Mouse (Mus musculus) limb, embryonic 11.5 days (tissue): Measurements from ENCODE around the gene Lgals3bp. TPM values are rescaled to one million over a fixed set of nuclear protein-coding genes. Genes with fewer than 3 reads are reported as not detected.

Source experiments
- ATAC-seq: fragments of 200-750 bp; cut with Nextera tagmentation; 2 replicates; pipeline ENCODE4 v1.8.0; 2017; ENCODE audit warnings: low read depth; ENCODE audit not compliant: insufficient number of reproducible peaks, low FRiP score, low TSS enrichment
- DNase-seq: peaks from one replicate; pipeline ENCODE4 v3.0.0-alpha.2; 2015; ENCODE audit warnings: low spot score
- H3K27ac ChIP-seq: fragments of 300-500 bp; sonication (generic); replicated peaks from 2 replicates; pipeline ENCODE4 v1.5.1; 2014; ENCODE audit warnings: low read depth, mild to moderate bottlenecking, low read length
- H3K27me3 ChIP-seq: fragments of 300-500 bp; sonication (generic); 2 replicates; pipeline ENCODE4 v1.6.1; 2014; ENCODE audit warnings: mild to moderate bottlenecking, low read length, mixed read lengths; ENCODE audit not compliant: control insufficient read depth, insufficient read depth
- H3K36me3 ChIP-seq: fragments of 300-500 bp; sonication (generic); 2 replicates; pipeline ENCODE4 v1.6.1; 2014; ENCODE audit warnings: mild to moderate bottlenecking, low read length, moderate library complexity, mixed read lengths; ENCODE audit not compliant: control insufficient read depth, insufficient read depth
- H3K4me1 ChIP-seq: fragments of 300-500 bp; sonication (generic); 2 replicates; pipeline ENCODE4 v1.6.1; 2014; ENCODE audit warnings: low read length, mixed read lengths; ENCODE audit not compliant: control insufficient read depth, insufficient read depth
- H3K4me2 ChIP-seq: fragments of 300-500 bp; sonication (generic); 2 replicates; pipeline ENCODE4 v1.6.1; 2014; ENCODE audit warnings: low read depth, mild to moderate bottlenecking, moderate library complexity; ENCODE audit not compliant: severe bottlenecking
- H3K4me3 ChIP-seq: fragments of 300-500 bp; sonication (generic); 2 replicates; pipeline ENCODE4 v1.5.1; 2014; ENCODE audit warnings: low read depth, low read length
- H3K9ac ChIP-seq: fragments of 300-500 bp; sonication (generic); 2 replicates; pipeline ENCODE4 v1.6.1; 2014; ENCODE audit warnings: mild to moderate bottlenecking, low read length
- H3K9me3 ChIP-seq: fragments of 300-500 bp; sonication (generic); 2 replicates; pipeline ENCODE4 v1.6.1; 2016; ENCODE audit warnings: low read length; ENCODE audit not compliant: control insufficient read depth
- WGBS: fragments of 180-500 bp; shearing (Covaris S2); extraction: QIAGEN DNeasy Blood & Tissue Kit; methylation state at CpG from one replicate; pipeline ENCODE4 v1.1.7; 2014; 5-methylcytosine and 5-hydroxymethylcytosine counted together
- polyA plus RNA-seq: library from polyadenylated mRNA; unstranded; fragments of >200 nt; fragmentation: Nextera tagmentation; extraction: Ambion mirVana; gene quantifications from 2 replicates; pipeline ENCODE4 v1.2.1, GENCODE M21; 2014

Gene Lgals3bp
- polyA plus RNA-seq, 1 experiment from 2014 or later: 4.1 TPM

DNA sequence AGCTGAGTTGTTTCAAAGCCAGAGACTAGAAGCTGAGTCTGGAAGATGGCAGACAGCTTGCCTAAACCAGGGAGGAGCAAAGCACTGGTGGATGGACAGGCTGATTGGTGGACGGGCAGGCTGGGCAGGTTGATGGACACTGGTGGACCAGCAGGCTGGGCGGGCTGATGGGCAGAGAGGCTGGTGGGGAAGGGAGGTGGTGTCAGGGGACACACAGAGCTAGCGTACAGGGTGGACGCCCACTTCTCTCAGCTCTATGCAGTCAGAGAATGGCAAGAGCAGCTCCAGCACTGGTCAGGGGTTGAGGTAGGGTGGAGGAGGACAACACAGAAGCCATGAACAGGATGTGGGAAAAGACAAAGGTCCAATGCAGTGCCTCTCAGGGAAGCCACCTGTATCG is 32.6 kb downstream of the Lgals3bp start:
- no peak overlapping the region for H3K4me2 ChIP-seq

DNA sequence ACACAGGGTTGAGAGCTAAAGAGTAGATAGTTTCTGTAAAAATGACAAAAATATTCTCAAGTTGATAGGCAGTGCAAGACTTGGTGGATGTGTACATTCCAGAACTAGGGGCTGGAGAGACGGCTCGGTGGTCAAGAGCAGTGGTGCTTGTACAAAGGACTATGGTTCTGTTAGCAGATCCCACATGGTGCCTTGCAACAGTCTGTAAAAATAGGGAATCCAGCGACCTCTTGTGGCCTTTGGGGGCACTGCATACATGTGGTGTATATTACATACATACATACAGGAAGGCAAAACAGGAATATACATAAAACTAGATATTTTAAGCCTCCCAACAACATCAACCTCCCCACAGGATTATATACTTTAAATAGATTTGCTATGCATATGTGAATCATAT is 33.6 kb downstream of the Lgals3bp start:
- ATAC-seq: no peak
- H3K9me3 ChIP-seq: no peaks in the 10 kb centered on the region
- H3K36me3 ChIP-seq: no peaks in the 10 kb centered on the region
- no peak overlapping the region for H3K4me2 ChIP-seq
- no peaks in the 10 kb centered on the region for H3K27me3 ChIP-seq
- DNase-seq: peak; percentile 59
- WGBS: 62% methylated on average over 3 of the region's 3 CpGs
- H3K27ac ChIP-seq: no peak overlapping the region
- no peak overlapping the region for H3K9ac ChIP-seq
- H3K4me3 ChIP-seq: no peak overlapping the region
- peaks cover 19% of the 10 kb centered on the region for H3K4me1 ChIP-seq

More for the DNA sequence above, 32.6 kb downstream of the Lgals3bp start:
- DNase-seq (no peak), ATAC-seq (no peak)
- H3K9ac ChIP-seq: no peak overlapping the region
- WGBS: 86% methylated on average over 5 of the region's 5 CpGs
- H3K9me3 ChIP-seq: no peaks in the 10 kb centered on the region
- H3K4me1 ChIP-seq: peaks cover 14% of the 10 kb centered on the region
- no peaks in the 10 kb centered on the region for H3K36me3 ChIP-seq
- no peaks in the 10 kb centered on the region for H3K27me3 ChIP-seq
- no peak overlapping the region for H3K27ac ChIP-seq
- no peak overlapping the region for H3K4me3 ChIP-seq

DNA sequence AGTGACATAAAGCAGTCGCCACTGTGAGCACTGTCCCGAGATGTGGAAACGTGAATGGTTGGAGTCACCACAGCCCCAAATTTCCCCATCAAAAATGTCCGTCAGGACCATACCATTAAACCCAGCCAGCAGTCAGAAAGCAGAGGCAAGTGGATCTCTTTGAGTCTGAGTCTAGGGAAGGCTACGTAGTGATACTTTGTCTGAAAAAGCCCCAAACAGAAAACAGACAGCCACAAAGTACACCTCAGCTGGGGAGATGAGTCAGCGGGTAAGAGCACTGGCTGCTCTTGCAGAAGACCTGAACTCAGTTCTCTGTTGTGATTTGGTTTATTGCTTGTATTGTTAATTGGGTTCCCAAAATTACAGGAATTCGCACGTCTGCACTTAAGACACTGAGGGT is 35.3 kb downstream of the Lgals3bp start:
- no peak overlapping the region for H3K4me3 ChIP-seq
- no peaks in the 10 kb centered on the region for H3K27me3 ChIP-seq
- ATAC-seq (no peak), DNase-seq (no peak)
- H3K9me3 ChIP-seq: no peaks in the 10 kb centered on the region
- H3K27ac ChIP-seq: no peak overlapping the region
- peaks cover 32% of the 10 kb centered on the region for H3K4me1 ChIP-seq
- H3K36me3 ChIP-seq: no peaks in the 10 kb centered on the region
- 61% methylated on average over 8 of the region's 8 CpGs for WGBS
- no peak overlapping the region for H3K4me2 ChIP-seq
- peak overlapping the region; percentile 27 for H3K9ac ChIP-seq

DNA sequence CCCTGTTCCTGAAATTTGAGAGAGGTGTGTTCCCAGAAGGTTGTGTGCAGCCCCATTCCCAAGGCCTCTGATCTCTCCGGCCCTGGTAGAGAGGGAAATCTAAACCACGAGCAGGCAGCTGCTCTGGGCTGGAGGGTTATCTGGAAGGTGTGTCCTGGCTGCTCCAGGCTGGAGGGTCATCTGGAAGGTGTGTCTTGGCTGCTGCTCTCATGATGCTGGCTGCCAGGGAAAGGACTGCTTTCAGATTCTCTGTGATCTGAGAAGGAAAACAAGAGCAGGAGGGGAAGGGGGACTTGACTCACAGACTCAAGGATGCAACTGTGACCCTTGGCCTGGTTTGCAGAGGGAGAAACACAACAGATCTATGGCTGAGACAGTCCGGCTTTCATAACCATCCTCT is 35.8 kb downstream of the Lgals3bp start:
- ATAC-seq: no peak
- Histone ChIP-seq H3K4me2 (no peak overlapping the region), H3K4me1 (peaks cover 32% of the 10 kb centered on the region), H3K27me3 (no peaks in the 10 kb centered on the region), H3K27ac (peak overlapping the region; percentile 78; the same call in 1 of the 2 replicates), H3K4me3 (no peak overlapping the region), H3K9ac (peak overlapping the region; percentile 27; the same call in 1 of the 2 replicates), H3K36me3 (no peaks in the 10 kb centered on the region), H3K9me3 (no peaks in the 10 kb centered on the region)
- 40% methylated on average over 3 of the region's 3 CpGs for WGBS
- DNase-seq: no peak

DNA sequence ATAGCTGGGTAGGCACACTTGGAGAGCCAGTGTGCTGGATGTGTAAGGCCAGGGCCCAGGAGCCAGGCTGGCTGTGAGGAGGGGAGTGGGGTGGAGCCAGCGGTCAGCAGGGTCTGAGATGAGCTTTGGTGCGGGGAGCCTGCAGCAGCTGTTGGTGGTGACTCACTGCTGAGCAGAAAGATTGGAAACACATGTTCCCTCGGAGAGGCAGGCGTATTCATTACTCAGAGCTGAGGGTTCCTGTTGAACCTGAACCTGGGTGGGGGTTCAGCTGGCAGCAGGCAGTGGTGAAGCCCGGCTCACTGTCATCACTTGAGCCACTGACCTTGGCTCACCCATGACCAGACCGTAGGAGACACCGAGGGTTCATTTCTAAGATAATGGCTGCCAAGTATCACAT is 36.7 kb downstream of the Lgals3bp start:
- H3K36me3 ChIP-seq: no peaks in the 10 kb centered on the region
- H3K9ac ChIP-seq: no peak overlapping the region
- peaks cover 39% of the 10 kb centered on the region for H3K4me1 ChIP-seq
- H3K4me3 ChIP-seq: no peak overlapping the region
- H3K9me3 ChIP-seq: no peaks in the 10 kb centered on the region
- no peak overlapping the region for H3K4me2 ChIP-seq
- ATAC-seq: peak; percentile 61
- DNase-seq: peak; percentile 71
- H3K27ac ChIP-seq: peak overlapping the region; percentile 78
- whole genome bisulfite sequencing: 29% methylated on average over 7 of the region's 7 CpGs
- no peaks in the 10 kb centered on the region for H3K27me3 ChIP-seq

DNA sequence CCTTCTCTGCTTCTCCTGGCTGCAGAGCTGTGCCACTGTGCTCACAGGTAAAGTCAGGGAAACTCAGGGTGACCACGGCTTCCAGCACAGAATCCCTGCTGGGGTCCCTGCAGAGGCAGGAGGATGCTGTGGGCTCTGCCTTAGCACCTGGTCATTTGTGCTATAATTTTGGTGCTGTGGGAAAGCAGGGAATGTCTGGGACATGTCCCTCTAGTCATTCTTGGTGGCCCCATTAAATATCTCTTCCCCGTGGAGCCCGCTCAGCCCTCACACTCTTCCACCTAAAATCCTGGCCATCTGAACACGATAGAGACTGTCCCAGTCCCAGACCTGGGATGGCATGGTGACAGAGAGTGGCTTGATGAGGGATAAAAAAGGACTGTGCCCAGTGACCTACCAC is 37.9 kb downstream of the Lgals3bp start:
- Histone ChIP-seq H3K27ac (0 out of 2 replicates have a peak overlapping the region, but pooled peaks have one; percentile 2), H3K36me3 (no peaks in the 10 kb centered on the region), H3K4me3 (no peak overlapping the region), H3K4me1 (peaks cover 39% of the 10 kb centered on the region), H3K27me3 (no peaks in the 10 kb centered on the region), H3K9ac (no peak overlapping the region), H3K4me2 (no peak overlapping the region), H3K9me3 (no peaks in the 10 kb centered on the region)
- ATAC-seq: no peak
- WGBS: 87% methylated on average over 4 of the region's 4 CpGs
- no peak for DNase-seq

DNA sequence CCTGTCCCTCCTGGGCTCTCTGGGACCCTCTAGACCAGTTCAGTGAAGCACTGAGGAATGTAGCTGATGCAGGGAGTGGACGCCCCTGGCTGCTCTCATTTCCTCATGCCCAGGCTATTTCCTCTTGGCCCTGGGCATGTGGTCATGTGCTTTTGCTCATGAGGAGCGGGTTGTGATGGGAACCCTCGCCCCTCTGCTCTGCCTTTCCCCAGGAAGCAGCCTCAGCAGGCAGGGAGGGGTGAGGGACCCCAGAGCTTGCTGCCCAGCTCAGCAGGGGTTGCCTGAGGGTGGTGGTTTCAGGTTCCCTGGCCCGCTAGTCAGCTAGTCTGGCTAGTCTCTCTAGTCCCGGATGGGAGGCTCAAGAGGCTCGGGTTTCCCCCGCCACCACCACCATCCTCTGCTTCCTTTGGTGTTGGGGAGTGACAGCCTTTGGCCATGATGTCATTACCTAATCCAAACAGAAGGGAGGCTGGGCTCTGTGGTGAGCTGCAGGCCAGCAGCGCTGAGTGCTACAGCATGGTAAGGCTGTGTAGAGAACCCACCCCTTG is 38.8 kb downstream of the Lgals3bp start:
- Histone ChIP-seq H3K36me3 (no peaks in the 10 kb centered on the region), H3K4me3 (no peak overlapping the region), H3K27ac (peak overlapping the region; percentile 84), H3K27me3 (no peaks in the 10 kb centered on the region), H3K4me2 (peak overlapping the region; percentile 22; the same call in 1 of the 2 replicates), H3K9ac (peak overlapping the region; percentile 8; the same call in 1 of the 2 replicates), H3K4me1 (peaks cover 39% of the 10 kb centered on the region), H3K9me3 (no peaks in the 10 kb centered on the region)
- 2% methylated on average over 8 of the region's 8 CpGs for WGBS
- ATAC-seq: peak; percentile 58; the same call in 1 of the 2 replicates
- peak; percentile 72 for DNase-seq

DNA sequence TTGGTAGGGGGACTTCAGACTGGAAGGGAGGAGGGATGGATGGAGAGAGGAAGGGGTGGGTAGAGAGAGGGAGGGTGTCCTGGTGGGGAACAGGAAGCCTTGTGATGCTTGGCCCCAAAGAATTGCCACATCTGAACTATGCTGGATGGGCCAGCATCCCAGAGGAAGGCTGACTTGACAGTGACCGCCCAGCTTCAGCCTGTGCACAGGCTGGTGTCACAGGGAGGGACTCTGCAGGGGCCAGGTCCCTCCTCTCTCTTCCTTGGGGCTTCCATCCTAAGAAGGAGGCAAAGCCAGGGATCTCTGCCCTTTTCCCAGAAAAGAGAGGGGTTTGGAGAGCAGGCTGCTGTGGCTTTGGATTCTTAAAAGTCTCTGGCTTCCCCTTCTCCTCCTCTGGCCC is 39.4 kb downstream of the Lgals3bp start:
- WGBS: 72% methylated on average over 1 of the region's 1 CpGs
- Histone ChIP-seq H3K27me3 (no peaks in the 10 kb centered on the region), H3K4me2 (peak overlapping the region; percentile 22; the same call in 1 of the 2 replicates), H3K9ac (0 out of 2 replicates have a peak overlapping the region, but pooled peaks have one; percentile 9), H3K4me3 (no peak overlapping the region), H3K9me3 (no peaks in the 10 kb centered on the region), H3K4me1 (peaks cover 39% of the 10 kb centered on the region), H3K27ac (peak overlapping the region; percentile 84), H3K36me3 (no peaks in the 10 kb centered on the region)
- ATAC-seq (no peak), DNase-seq (no peak)

DNA sequence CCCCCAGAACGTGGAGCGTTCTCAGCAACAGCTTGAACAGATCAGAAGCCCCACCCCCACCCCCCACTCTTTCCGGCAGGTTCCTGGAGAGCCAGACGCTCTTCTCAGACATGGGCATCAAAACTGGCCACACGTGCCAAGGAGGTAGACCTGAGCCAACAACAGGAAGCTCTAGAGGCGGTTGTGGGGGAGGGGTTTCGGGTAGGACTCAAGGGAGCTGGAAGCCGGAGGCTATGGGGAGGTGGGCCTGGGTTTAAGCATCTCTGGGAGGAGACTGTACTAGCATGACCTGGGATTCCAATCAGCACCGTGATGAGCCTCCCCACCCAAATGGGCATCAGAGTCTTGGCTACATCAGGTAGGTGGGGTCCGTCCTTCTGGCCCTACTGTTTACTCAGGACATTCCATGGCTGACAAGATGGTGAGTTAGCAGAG is 41.0 kb downstream of the Lgals3bp start:
- Histone ChIP-seq H3K27ac (no peak overlapping the region), H3K4me2 (no peak overlapping the region), H3K9ac (no peak overlapping the region), H3K4me3 (no peak overlapping the region), H3K4me1 (peaks cover 34% of the 10 kb centered on the region), H3K9me3 (no peaks in the 10 kb centered on the region), H3K36me3 (no peaks in the 10 kb centered on the region), H3K27me3 (no peaks in the 10 kb centered on the region)
- ATAC-seq (no peak), DNase-seq (no peak)
- WGBS: 70% methylated on average over 10 of the region's 10 CpGs
